Mouse (Mus musculus) kidney, postnatal 0 days (tissue): ENCODE results near the gene Emp3. TPM values are rescaled to one million over a fixed set of nuclear protein-coding genes. Genes with fewer than 3 reads are reported as not detected.

ENCODE experiments used
- ATAC-seq: fragments of 200-750 bp; cut with Nextera tagmentation; replicated peaks from 2 replicates; pipeline ENCODE4 v1.8.0; 2017; ENCODE audit warnings: low read depth, moderate number of reproducible peaks, moderate TSS enrichment, moderate library complexity; ENCODE audit not compliant: low FRiP score
- DNase-seq: peaks from one replicate; pipeline ENCODE4 v3.0.0-alpha.2; 2016; ENCODE audit warnings: low spot score
- H3K27ac ChIP-seq: fragments of 300-500 bp; sonication (generic); 2 replicates; pipeline ENCODE4 v1.5.1; 2014; ENCODE audit warnings: mild to moderate bottlenecking
- H3K27me3 ChIP-seq: fragments of 300-500 bp; sonication (generic); 2 replicates; pipeline ENCODE4 v1.6.1; 2014; ENCODE audit warnings: low read length, mixed read lengths; ENCODE audit not compliant: insufficient read depth
- H3K36me3 ChIP-seq: fragments of 300-500 bp; sonication (generic); 2 replicates; pipeline ENCODE4 v1.6.1; 2014; ENCODE audit warnings: low read length, mixed read lengths; ENCODE audit not compliant: insufficient read depth
- H3K4me1 ChIP-seq: fragments of 300-500 bp; sonication (generic); replicated peaks from 2 replicates; pipeline ENCODE4 v1.6.1; 2014; ENCODE audit warnings: antibody characterized with exemption, low read length, mixed read lengths; ENCODE audit not compliant: insufficient read depth
- H3K4me2 ChIP-seq: fragments of 300-500 bp; sonication (generic); 2 replicates; pipeline ENCODE4 v1.6.1; 2014; ENCODE audit warnings: mild to moderate bottlenecking, low read length, moderate library complexity, mixed read lengths
- H3K4me3 ChIP-seq: fragments of 300-500 bp; sonication (generic); replicated peaks from 2 replicates; pipeline ENCODE4 v1.5.1; 2014; ENCODE audit warnings: low read depth, low read length
- H3K9ac ChIP-seq: fragments of 300-500 bp; sonication (generic); 2 replicates; pipeline ENCODE4 v1.6.1; 2014; ENCODE audit warnings: low read depth, low read length
- H3K9me3 ChIP-seq: fragments of 300-500 bp; sonication (generic); replicated peaks from 2 replicates; pipeline ENCODE4 v1.6.1; 2016; ENCODE audit warnings: low read length, inconsistent platforms, mixed read lengths
- CTCF ChIP-seq: IDR thresholded peaks from 2 replicates; pipeline ENCODE4 v1.5.1; 2016; ENCODE audit warnings: antibody characterized with exemption, low read depth, mild to moderate bottlenecking, moderate library complexity
- WGBS: fragments of 180-500 bp; shearing (Covaris S2); extraction: QIAGEN DNeasy Blood & Tissue Kit; methylation state at CpG from one replicate; pipeline ENCODE4 v1.1.7; 2014; 5-methylcytosine and 5-hydroxymethylcytosine counted together
- polyA plus RNA-seq: library from polyadenylated mRNA; unstranded; fragments of >200 nt; fragmentation: Nextera tagmentation; extraction: Ambion mirVana; gene quantifications from 2 replicates; pipeline ENCODE4 v1.2.1, GENCODE M21; 2015

Gene Emp3
- polyA plus RNA-seq, 1 experiment from 2014 or later = 170 TPM

GRCm38 (mm10) chr7:45916056-45917003 lies 4.9 kb downstream of the Emp3 start:
- Histone ChIP-seq H3K4me2 (peak overlapping the region; percentile 49), H3K9ac (peak overlapping the region; percentile 59), H3K4me1 (peaks cover 34% of the 10 kb centered on the region), H3K4me3 (peak overlapping the region; percentile 15), H3K27ac (peak overlapping the region; percentile 90), H3K36me3 (no peaks in the 10 kb centered on the region), H3K27me3 (no peaks in the 10 kb centered on the region), H3K9me3 (no peaks in the 10 kb centered on the region)
- 29% methylated on average over 26 of the region's 26 CpGs for WGBS
- peak; percentile 34; the same call in 1 of the 2 replicates for TF ChIP-seq CTCF
- ATAC-seq = peak; percentile 80
- peak; percentile 97 for DNase-seq

GRCm38 (mm10) chr7:45915011-45915410 lies 6.2 kb downstream of the Emp3 start:
- ATAC-seq (no peak), DNase-seq (no peak)
- no peak overlapping the region for H3K9ac ChIP-seq
- WGBS = 81% methylated on average over 5 of the region's 5 CpGs
- no peaks in the 10 kb centered on the region for H3K9me3 ChIP-seq
- H3K4me3 ChIP-seq = no peak overlapping the region
- TF ChIP-seq CTCF = no peak
- H3K36me3 ChIP-seq = no peaks in the 10 kb centered on the region; the same call in 1 of the 2 replicates
- H3K4me2 ChIP-seq = no peak overlapping the region
- H3K27me3 ChIP-seq = no peaks in the 10 kb centered on the region
- H3K27ac ChIP-seq = no peak overlapping the region
- H3K4me1 ChIP-seq = peaks cover 30% of the 10 kb centered on the region

DNA sequence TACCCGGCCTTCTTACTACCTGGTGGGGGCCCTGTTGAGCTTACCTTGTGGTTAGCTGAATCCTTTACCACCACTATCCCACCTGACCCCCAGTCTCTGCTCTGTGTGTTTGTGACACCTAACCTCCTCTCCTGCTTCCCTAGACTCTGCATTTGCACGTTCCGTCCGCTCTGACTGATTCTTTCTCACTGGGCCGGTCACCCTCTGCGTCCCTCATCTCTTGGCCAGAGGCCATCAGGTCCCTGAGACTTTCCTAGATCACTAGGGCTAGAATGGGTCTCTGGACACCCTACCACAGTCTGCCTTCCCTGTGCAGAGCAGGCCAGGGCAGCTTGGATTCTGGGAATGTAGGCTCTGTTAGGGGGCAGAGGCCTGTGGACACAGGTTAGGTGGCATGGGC lies 7.1 kb downstream of the Emp3 start:
- 83% methylated on average over 6 of the region's 6 CpGs for WGBS
- ATAC-seq = no peak
- H3K4me3 ChIP-seq = no peak overlapping the region
- H3K9me3 ChIP-seq = no peaks in the 10 kb centered on the region
- no peaks in the 10 kb centered on the region; the same call in 1 of the 2 replicates for H3K36me3 ChIP-seq
- DNase-seq = no peak
- H3K27ac ChIP-seq = no peak overlapping the region
- no peak for TF ChIP-seq CTCF
- H3K27me3 ChIP-seq = no peaks in the 10 kb centered on the region
- H3K4me2 ChIP-seq = no peak overlapping the region
- no peak overlapping the region for H3K9ac ChIP-seq
- peaks cover 24% of the 10 kb centered on the region for H3K4me1 ChIP-seq

DNA sequence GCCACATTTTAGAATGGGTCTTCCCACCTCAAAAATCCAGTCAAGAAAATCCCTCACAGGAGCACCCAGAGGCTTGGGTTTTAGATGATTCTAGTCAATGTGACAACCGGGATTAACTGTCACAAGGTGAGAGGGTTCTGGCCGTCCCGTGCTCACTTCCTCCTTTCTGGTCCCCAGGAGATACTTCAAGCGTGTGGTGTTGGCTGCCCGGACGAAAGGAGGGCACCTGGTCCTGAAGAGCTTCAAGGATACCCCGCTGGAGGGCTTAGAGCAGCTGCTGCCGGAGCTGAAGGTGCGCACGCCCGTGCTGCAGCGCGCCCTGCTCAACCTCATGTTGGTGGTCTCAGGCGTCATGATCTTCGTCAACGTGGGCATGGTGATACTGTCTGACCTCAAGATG lies 12.1 kb downstream of the Emp3 start:
- Histone ChIP-seq H3K4me3 (no peak overlapping the region), H3K36me3 (no peaks in the 10 kb centered on the region; the same call in 1 of the 2 replicates), H3K9me3 (no peaks in the 10 kb centered on the region), H3K4me1 (no peaks in the 10 kb centered on the region), H3K27me3 (no peaks in the 10 kb centered on the region), H3K27ac (no peak overlapping the region), H3K4me2 (no peak overlapping the region), H3K9ac (no peak overlapping the region)
- no peak for TF ChIP-seq CTCF
- DNase-seq (no peak), ATAC-seq (no peak)
- 96% methylated on average over 16 of the region's 16 CpGs for WGBS

GRCm38 (mm10) chr7:45908384-45908783 lies 12.8 kb downstream of the Emp3 start:
- no peak overlapping the region for H3K4me3 ChIP-seq
- no peak for TF ChIP-seq CTCF
- no peaks in the 10 kb centered on the region for H3K9me3 ChIP-seq
- H3K27me3 ChIP-seq = no peaks in the 10 kb centered on the region
- H3K9ac ChIP-seq = no peak overlapping the region
- no peak overlapping the region for H3K27ac ChIP-seq
- ATAC-seq (no peak), DNase-seq (no peak)
- H3K4me2 ChIP-seq = no peak overlapping the region
- H3K4me1 ChIP-seq = no peaks in the 10 kb centered on the region
- H3K36me3 ChIP-seq = no peaks in the 10 kb centered on the region; the same call in 1 of the 2 replicates

GRCm38 (mm10) chr7:45906622-45907021 lies 14.6 kb downstream of the Emp3 start:
- Histone ChIP-seq H3K4me2 (no peak overlapping the region), H3K27ac (no peak overlapping the region), H3K4me3 (no peak overlapping the region), H3K9me3 (no peaks in the 10 kb centered on the region), H3K9ac (no peak overlapping the region), H3K36me3 (no peaks in the 10 kb centered on the region; the same call in 1 of the 2 replicates), H3K27me3 (no peaks in the 10 kb centered on the region), H3K4me1 (no peaks in the 10 kb centered on the region)
- TF ChIP-seq CTCF = no peak
- 83% methylated on average over 9 of the region's 9 CpGs for WGBS
- DNase-seq (no peak), ATAC-seq (no peak)
